Mouse (Mus musculus) liver, adult 2 months (tissue): ENCODE measurements around the gene Becn1. TPM values are rescaled to one million over a fixed set of nuclear protein-coding genes. Genes with fewer than 3 reads are reported as not detected.

ENCODE experiments used
- DNase-seq: peaks from one replicate; pipeline ENCODE4 v3.0.0-alpha.2; 2011; ENCODE audit warnings: low read depth, low spot score; ENCODE audit errors: extremely low read depth
- H3K27ac ChIP-seq: fragments of 200-500 bp; replicated peaks from 2 replicates; pipeline ENCODE4 v1.5.1; 2012; ENCODE audit warnings: low read depth, mild to moderate bottlenecking, control low read depth, inconsistent platforms, low read length; ENCODE audit not compliant: insufficient read depth
- H3K27me3 ChIP-seq: fragments of 200-500 bp; 2 replicates; pipeline ENCODE4 v1.6.1; 2012; ENCODE audit warnings: mild to moderate bottlenecking, moderate library complexity, low read length, inconsistent platforms; ENCODE audit not compliant: control insufficient read depth, insufficient read depth
- H3K36me3 ChIP-seq: fragments of 200-500 bp; 2 replicates; pipeline ENCODE4 v1.6.1; 2012; ENCODE audit warnings: low read length, inconsistent platforms; ENCODE audit not compliant: control insufficient read depth, insufficient read depth
- H3K4me1 ChIP-seq: fragments of 200-500 bp; 2 replicates; pipeline ENCODE4 v1.6.1; 2011; ENCODE audit warnings: low read length; ENCODE audit not compliant: control insufficient read depth, insufficient read depth
- H3K4me3 ChIP-seq: fragments of 200-500 bp; 2 replicates; pipeline ENCODE4 v1.5.1; 2011; ENCODE audit warnings: low read depth, mild to moderate bottlenecking, control low read depth, low read length, moderate library complexity; ENCODE audit not compliant: insufficient read depth
- H3K79me2 ChIP-seq: fragments of 200-500 bp; 2 replicates; pipeline ENCODE4 v1.6.1; 2012; ENCODE audit warnings: inconsistent platforms, mild to moderate bottlenecking, low read length, moderate library complexity; ENCODE audit not compliant: control insufficient read depth, insufficient read depth
- H3K9ac ChIP-seq: fragments of 200-500 bp; 2 replicates; pipeline ENCODE4 v1.6.1; 2012; ENCODE audit warnings: low read depth, mild to moderate bottlenecking, control low read depth, inconsistent platforms, low read length
- CTCF ChIP-seq: fragments of 200-500 bp; IDR thresholded peaks from 2 replicates; pipeline ENCODE4 v1.5.1; 2011; ENCODE audit warnings: low read depth, low read length, control low read depth
- POLR2A ChIP-seq: fragments of 200-500 bp; IDR thresholded peaks from 2 replicates; pipeline ENCODE4 v1.6.1; 2011; ENCODE audit warnings: low read length, control low read depth; ENCODE audit not compliant: insufficient read depth; ENCODE audit errors: extremely low read depth
- WGBS: fragments of 180-500 bp; shearing (Covaris S2); methylation state at CpG from one replicate; pipeline ENCODE4 v1.1.7; 2018; 5-methylcytosine and 5-hydroxymethylcytosine counted together
- polyA plus RNA-seq: library from polyadenylated mRNA; depleted of rRNA; stranded (reverse); fragments of >200 nt; gene quantifications from 2 replicates; pipeline ENCODE4 v1.2.3, GENCODE M21; 2012
- total RNA-seq: library from RNA; depleted of rRNA; stranded (reverse); fragments of >200 nt; gene quantifications from 2 replicates; pipeline ENCODE4 v1.2.3, GENCODE M21; 2014

Gene Becn1
- total and polyA plus RNA-seq, 2 experiments, result 50.8 to 57.8 TPM

DNA sequence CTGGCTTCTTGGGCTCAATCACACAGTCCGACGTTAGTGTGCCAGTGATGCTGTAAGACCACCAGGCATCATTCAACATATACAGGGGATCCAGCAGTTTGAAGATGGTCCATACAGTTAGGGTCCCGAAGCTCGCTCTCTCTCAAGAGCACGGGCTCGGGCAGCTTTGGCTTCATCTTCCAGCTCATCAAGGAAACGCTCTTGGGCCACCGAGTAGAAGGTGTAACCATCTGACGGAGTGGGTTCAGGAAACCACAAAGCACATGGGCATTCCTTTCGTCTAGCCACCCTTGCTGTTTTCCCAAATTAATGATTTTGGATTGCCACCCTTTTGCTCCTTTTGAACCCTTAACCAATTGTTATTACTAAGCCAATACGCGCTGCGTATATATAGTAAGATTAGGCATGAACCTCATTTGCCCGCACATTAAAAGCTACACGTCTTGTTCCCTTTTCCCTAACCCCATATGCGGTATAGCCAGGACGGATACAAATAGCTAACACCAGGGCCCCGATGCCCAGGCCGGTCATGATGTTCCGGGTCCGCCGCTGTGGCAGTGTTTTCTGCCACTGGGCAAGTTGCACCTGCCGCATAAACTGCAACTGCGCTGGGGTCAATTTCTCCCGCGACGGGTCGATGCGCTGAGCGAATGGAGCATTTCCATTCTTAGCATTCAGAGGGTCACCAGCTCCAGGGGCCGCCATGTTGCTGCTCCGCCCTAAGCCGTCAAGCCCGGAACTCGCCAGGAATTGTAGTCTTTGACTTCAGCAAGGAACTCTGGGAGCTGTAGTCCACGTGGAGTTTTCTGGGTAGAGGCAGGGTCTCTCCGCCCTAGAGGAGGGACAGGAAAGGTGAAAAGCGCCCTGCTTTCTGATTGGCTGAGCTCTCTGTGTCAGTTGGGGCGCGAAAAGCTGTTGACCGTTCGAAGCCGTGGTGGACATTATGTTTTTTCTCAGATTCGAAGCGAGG lies 23.6 kb downstream of the Becn1 start, which contains the start of the genes Cntd1 and Coa3:
Gene Cntd1 (plus strand): TSS at position 790 of the 970 bp plus-strand sequence.
Gene Coa3 (minus strand): TSS at position 892 of the 970 bp plus-strand sequence.
- peak; percentile 94 for DNase-seq
- Histone ChIP-seq H3K4me3 (peak within 1 kb of the TSS; percentile 92), H3K36me3 (no peaks in the 10 kb centered on the region), H3K27ac (peak within 1 kb of the TSS; percentile 75), H3K79me2 (no peaks in the 10 kb centered on the region), H3K4me1 (peaks cover 9% of the 10 kb centered on the region), H3K9ac (peak within 1 kb of the TSS; percentile 86), H3K27me3 (no peaks in the 10 kb centered on the region)
- TF ChIP-seq CTCF, result peak; percentile 2; the same call in 1 of the 2 replicates
- TF ChIP-seq POLR2A, result peak; percentile 64
- WGBS, result 4% methylated on average over 45 of the region's 45 CpGs

DNA sequence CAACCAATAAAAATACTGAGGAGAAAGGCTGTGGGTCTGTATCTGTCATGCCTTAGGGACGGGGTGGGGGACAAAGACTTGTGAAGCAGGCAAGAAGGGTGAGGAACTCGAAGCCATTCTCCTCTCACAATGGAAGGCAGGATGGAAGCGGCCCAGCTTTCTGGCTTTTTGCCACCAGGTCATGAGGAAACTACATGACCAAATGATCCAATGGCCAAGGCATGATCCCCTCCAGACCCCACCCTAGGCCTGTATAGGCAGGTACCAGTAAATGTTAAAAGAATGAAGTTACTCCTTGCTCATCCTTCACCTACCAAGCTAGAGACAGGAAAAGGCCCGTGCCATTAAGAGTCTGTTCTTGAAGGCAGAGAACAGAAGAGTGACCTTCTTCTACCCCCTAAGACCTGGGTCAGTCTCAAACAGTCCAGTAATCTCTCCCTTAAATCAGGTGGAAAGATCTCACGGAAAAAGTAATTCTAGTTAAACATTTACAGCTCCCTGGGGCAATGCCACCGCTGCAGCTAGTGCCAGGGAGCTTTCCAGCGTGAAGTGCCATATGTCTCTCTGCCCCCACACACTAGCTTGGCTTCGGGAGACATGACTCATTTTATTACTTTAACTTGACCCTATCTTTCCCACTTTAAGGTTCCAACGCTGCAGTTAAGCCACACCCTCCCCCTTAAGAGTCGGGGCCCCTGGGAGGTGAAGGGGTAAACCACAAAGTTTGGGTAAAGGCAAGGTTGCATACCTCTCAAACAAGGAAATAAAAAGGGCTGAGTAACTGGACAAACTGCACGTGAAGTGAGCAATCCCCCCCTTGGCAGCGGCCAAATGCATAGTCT lies 24.5 kb downstream of the Becn1 start:
- no peaks in the 10 kb centered on the region for H3K36me3 ChIP-seq
- H3K79me2 ChIP-seq, result no peaks in the 10 kb centered on the region
- H3K4me3 ChIP-seq, result peak overlapping the region; percentile 92
- DNase-seq, result peak; percentile 83
- 26% methylated on average over 12 of the region's 12 CpGs for WGBS
- TF ChIP-seq CTCF (no peak), POLR2A (no peak)
- H3K27me3 ChIP-seq, result no peaks in the 10 kb centered on the region
- peak overlapping the region; percentile 75 for H3K27ac ChIP-seq
- peak overlapping the region; percentile 86 for H3K9ac ChIP-seq
- H3K4me1 ChIP-seq, result peaks cover 9% of the 10 kb centered on the region

DNA sequence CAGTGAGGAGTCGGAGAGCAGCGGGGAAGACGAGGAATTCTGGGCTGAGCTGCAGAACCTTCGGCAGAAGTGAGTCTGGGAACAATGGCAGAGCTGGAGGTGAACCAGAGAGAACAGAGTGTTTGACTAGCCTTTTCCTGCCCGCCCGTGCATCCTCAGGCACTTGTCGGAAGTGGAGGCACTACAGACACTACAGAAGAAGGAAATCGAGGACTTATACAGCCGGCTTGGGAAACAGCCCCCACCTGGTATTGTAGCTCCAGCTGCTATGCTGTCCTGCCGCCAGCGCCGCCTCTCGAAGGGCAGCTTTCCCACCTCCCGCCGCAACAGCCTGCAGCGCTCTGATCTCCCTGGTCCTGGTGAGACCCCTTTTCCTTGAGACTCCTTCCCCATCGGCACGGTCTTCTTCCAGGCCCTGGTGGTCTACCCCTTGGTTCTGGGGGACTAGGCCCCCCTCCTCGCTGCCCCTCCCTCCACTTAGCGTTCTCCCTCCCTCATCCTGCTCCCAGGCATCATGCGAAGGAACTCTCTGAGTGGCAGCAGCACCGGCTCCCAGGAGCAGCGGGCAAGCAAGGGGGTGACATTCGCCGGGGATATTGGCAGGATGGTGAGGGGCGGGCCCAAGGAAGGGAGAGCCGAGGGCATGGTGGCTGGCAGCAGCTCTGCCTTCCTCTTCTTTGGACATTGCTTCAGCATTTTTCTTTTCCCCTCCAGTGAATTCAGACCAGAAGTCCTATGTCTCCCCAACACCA lies 25.6 kb downstream of the Becn1 start:
- TF ChIP-seq POLR2A (no peak), CTCF (no peak)
- H3K36me3 ChIP-seq, result no peaks in the 10 kb centered on the region
- H3K27ac ChIP-seq, result no peak overlapping the region
- H3K4me3 ChIP-seq, result no peak overlapping the region
- no peak overlapping the region for H3K9ac ChIP-seq
- peaks cover 9% of the 10 kb centered on the region for H3K4me1 ChIP-seq
- 82% methylated on average over 27 of the region's 27 CpGs for WGBS
- DNase-seq, result no peak
- H3K27me3 ChIP-seq, result no peaks in the 10 kb centered on the region
- no peaks in the 10 kb centered on the region for H3K79me2 ChIP-seq

DNA sequence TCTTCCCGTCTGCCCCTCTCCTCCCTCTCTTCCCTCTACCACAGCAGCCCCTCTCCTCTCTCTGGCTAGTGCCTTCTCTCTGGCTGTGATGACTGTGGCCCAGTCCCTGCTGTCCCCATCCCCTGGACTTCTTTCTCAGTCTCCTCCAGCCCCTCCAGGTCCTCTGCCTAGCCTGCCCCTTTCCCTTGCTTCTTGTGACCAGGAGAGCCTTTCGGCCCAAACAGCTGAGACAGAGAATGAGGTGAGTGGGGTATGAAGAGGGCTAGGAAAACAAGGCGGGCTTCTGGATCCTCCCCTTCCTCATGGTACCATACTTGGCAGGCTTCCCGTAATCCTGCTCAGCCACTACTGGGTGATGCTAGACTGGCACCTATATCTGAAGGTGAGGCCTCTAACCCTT lies 26.8 kb downstream of the Becn1 start:
- Histone ChIP-seq H3K27me3 (no peaks in the 10 kb centered on the region), H3K4me1 (peaks cover 9% of the 10 kb centered on the region), H3K36me3 (no peaks in the 10 kb centered on the region), H3K27ac (no peak overlapping the region), H3K79me2 (no peaks in the 10 kb centered on the region), H3K9ac (no peak overlapping the region), H3K4me3 (no peak overlapping the region)
- 87% methylated on average over 4 of the region's 4 CpGs for WGBS
- TF ChIP-seq CTCF (no peak), POLR2A (no peak)
- DNase-seq, result no peak

DNA sequence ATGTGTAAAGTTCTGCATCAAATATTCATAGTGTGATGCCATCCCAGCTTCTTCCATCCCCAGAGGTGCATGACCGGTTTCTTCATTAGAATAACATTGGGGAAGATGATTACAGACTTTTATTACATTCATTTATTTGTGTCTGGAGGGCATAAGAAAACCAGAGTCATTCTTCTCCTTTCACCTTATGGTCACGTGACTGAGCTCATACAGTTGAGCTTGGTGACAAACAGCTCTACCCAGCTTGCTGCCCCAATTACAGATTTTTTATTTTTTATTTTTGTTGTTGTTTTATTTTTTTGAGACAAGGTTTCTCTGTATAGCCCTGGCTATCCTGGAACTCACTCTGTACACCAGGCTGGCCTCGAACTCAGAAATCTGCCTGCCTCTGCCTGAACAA lies 29.6 kb downstream of the Becn1 start:
- 88% methylated on average over 3 of the region's 3 CpGs for WGBS
- Histone ChIP-seq H3K27me3 (no peaks in the 10 kb centered on the region), H3K79me2 (no peaks in the 10 kb centered on the region), H3K4me3 (no peak overlapping the region), H3K9ac (no peak overlapping the region), H3K27ac (no peak overlapping the region), H3K36me3 (no peaks in the 10 kb centered on the region), H3K4me1 (peaks cover 4% of the 10 kb centered on the region)
- no peak for TF ChIP-seq CTCF
- no peak for TF ChIP-seq POLR2A
- no peak for DNase-seq
